Mouse (Mus musculus): Measurements from ENCODE around the gene Daxx.
"Not testable (repeated sequence)": the region's sequence is repeated elsewhere in the genome, so short reads cannot be mapped to it uniquely, and the experiment has no call there.

GRCm38 (mm10) chr17:33884320-33884719, 24.9 kb upstream of the Daxx start:
- not testable (repeated sequence) for TF ChIP-seq CTCF, EP300 (IDR thresholded peaks at IDR 0.05; ENCODE audit: low read depth)
